Mouse (Mus musculus) mesoderm, embryonic 11.5 days (tissue): ENCODE data around the gene Cstf2.

Source experiments
- DNase-seq: peaks from one replicate; pipeline ENCODE4 v3.0.0-alpha.2; 2012; ENCODE audit warnings: low read depth, low spot score

Gene Cstf2

DNA sequence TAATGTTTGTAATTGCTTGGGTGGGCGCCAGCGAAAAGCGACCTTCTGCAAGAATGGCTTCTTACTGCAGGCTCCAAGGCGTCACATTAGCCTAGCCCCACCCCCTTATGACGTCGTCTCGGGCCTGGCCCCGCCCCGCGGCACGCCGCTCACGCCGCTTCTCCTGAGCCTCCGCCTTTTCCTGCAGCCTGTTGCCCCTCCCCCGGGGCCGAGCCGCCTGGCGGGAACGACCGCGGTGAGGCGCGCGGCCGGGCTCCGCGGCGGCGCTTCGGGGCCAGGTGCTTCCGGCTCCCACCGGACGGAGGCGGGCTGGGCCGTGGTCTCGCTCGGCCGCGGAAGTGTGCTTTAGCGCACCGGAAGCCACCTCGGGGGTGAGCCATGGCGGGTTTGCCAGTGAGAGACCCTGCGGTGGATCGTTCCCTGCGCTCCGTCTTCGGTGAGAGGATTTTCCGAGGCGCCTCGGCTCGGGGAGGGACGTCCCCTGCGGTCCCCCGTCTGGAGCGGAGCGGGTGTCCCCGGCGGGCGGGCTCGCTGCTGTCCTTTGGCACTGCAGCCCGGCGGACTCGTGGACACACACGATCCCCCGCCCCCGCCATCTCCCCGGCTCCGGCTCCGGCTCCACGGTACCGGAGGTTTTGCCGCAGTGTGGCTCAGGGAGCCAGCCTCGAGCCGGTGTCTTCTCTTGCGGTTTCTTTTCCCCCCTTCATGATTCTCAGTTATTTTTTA is at the start of gene Cstf2:
TSS of gene Cstf2 (plus strand) at position 201 of the 726 bp plus-strand sequence.
- peak; percentile 93 for DNase-seq

- DNase-seq = peak; percentile 66
These were observed 40.0 kb upstream of the Cstf2 start for GRCm38 (mm10) chrX:134019005-134019404.

- peak; percentile 6 for DNase-seq
These were observed 38.3 kb upstream of the Cstf2 start for GRCm38 (mm10) chrX:134020664-134021063.

DNA sequence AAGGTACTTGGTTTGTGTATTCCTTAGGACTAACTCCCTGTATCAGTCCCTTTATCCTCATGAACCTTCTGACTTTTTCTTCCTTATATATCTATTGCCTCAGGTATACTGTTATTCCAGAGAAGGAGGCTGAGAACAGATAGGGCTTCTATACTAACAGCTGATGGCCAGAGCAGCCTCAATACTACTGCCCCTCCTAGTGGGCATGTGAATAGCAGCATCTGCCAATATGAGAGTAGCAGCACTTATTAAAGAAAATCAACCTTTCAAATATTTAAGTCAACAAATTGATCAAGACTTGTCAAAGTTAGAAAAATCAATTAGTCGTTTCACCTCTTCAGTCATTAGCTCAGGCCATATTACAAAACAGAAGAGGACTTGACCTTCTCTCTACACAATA is 10.0 kb upstream of the Cstf2 start:
- no peak for DNase-seq

DNA sequence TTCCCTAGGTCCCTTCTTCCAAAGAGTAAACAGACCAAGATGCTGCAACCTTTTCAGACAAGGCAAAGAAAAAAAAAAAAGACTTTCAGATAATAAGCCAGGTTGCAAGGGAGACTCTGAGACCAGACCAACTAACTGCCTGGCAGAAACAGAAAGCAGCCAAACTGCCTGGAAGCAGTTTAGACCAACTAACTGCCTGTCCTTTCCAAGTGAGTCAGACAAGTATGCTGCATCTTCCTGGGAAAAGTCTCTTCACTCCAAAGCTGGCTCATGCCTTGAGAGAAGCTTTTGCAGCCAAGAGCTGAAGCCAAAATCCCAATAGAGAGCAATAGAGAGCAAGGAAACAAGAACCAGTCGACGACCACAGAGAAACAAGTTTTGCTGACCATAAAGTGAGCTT is 2.1 kb upstream of the Cstf2 start:
- DNase-seq = no peak

- DNase-seq = no peak
These were observed 729 bp upstream of the Cstf2 start for GRCm38 (mm10) chrX:134058040-134058875.

DNA sequence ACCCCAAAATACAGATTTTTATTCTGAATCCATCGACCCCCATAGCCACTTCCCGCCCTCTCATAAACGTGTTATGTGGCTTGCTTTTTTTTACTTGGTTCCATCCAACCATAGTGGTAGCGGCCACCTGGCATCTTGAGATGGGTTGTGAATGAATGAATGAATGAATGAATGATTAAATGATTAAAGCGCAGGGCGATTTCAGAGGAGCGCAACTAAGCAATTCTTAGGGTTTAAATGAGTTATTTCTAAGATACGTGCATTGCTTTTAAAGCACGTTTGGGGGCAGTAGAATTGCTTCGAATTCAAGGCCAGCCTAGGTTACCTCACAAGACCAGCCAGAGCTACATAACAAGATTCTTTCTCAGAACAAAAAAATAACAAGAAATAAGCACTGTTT is 777 bp downstream of the Cstf2 start:
- DNase-seq = peak; percentile 4

- DNase-seq = no peak
These were observed 26.5 kb downstream of the Cstf2 start for GRCm38 (mm10) chrX:134085453-134085852.

DNA sequence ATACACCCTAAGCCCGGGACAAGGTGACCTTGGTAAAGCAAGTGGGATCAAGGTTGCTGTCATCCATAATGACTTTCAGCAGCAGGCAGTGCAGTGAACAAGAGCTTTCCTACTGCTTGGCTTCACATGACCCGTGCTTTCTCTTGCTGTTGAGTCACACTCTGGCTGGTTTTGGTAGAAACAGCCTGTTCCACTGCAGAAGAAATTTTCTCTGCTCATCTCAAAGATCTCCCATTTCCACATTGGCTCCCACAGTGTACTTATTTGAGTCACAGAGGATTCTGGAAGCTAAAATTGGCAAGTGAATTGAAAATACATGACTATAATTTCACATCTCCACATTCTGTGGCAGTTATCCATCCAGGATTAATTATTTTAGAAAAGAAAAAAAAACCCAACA is 43.7 kb downstream of the Cstf2 start:
- no peak for DNase-seq

DNA sequence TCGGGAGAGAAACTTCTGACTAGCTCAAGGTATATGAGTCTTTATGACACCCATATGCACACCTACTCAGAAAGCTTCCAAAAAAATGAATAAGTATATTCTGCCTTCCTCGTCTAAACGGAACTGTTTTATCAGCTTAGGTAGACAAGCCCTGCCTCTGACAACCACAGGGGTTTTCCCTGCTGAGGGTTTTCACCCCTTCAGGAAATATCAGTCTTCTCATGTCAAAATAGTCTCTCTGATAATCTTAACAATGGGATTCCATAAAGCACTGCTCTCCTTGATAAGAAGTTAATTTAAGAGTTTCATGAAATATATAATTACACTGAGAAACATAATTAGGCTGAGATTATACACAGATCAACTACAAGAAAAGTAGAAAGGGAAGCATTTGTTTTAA is 52.8 kb downstream of the Cstf2 start:
- no peak for DNase-seq

DNA sequence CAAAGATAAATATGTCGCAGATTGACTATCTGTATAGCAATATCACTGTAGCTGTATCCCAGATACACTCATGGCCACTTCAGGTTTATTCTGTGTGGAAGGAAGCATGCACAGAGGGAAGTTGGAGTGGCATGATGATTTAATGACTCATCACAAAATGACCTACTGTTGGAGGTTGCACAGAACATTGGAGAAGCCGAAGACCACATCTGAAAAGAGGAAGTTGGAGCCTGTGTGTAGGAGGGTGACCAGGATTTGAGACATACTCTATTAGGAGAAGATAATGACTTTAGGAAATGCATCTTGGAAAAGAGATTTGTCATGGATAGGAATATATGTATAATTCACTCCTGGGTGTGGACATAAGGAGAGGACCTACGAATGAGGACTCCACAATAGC is 57.4 kb downstream of the Cstf2 start:
- no peak for DNase-seq

- no peak for DNase-seq
These were observed 69.6 kb downstream of the Cstf2 start for GRCm38 (mm10) chrX:134128549-134128948.

GRCm38 (mm10) chrX:134132295-134132694 is 73.3 kb downstream of the Cstf2 start:
- DNase-seq = peak; percentile 23

- DNase-seq = peak; percentile 0
These were observed 74.8 kb downstream of the Cstf2 start for GRCm38 (mm10) chrX:134133821-134134220.
